Mouse (Mus musculus) spleen, adult 18-20 months (tissue): ENCODE results near the gene Lgr5.

ENCODE experiments used
- DNase-seq, 2 experiments: peaks; one replicate each; pipeline ENCODE4 v3.0.0; 2022; ENCODE audit warnings: mixed read lengths in 2 of 2

Gene Lgr5

GRCm38 (mm10) chr10:115413496-115413895, 174.1 kb downstream of the Lgr5 start:
- DNase-seq: no peak

- peak; percentile 12 to 59 for DNase-seq
These were observed 181.2 kb downstream of the Lgr5 start for GRCm38 (mm10) chr10:115406393-115406792.
